Mouse (Mus musculus) intestine, embryonic 16.5 days (tissue): ENCODE measurements around the gene Susd6. TPM values are rescaled to one million over a fixed set of nuclear protein-coding genes. Genes with fewer than 3 reads are reported as not detected.

Experiments
- ATAC-seq: fragments of 200-750 bp; cut with Nextera tagmentation; 2 replicates; pipeline ENCODE4 v1.8.0; 2017; ENCODE audit warnings: moderate TSS enrichment, moderate library complexity
- H3K27ac ChIP-seq: fragments of 300-500 bp; sonication (generic); 2 replicates; pipeline ENCODE4 v1.5.1; 2014; ENCODE audit warnings: mild to moderate bottlenecking, low read length
- H3K27me3 ChIP-seq: fragments of 300-500 bp; sonication (generic); replicated peaks from 2 replicates; pipeline ENCODE4 v1.6.1; 2014; ENCODE audit warnings: low read length, control low read depth, mixed read lengths; ENCODE audit not compliant: control insufficient read depth, insufficient read depth
- H3K36me3 ChIP-seq: fragments of 300-500 bp; sonication (generic); 2 replicates; pipeline ENCODE4 v1.6.1; 2014; ENCODE audit warnings: low read length, control low read depth; ENCODE audit not compliant: control insufficient read depth, insufficient read depth
- H3K4me1 ChIP-seq: fragments of 300-500 bp; sonication (generic); 2 replicates; pipeline ENCODE4 v1.6.1; 2014; ENCODE audit warnings: low read length, control low read depth, mixed read lengths; ENCODE audit not compliant: control insufficient read depth, insufficient read depth
- H3K4me2 ChIP-seq: fragments of 300-500 bp; sonication (generic); 2 replicates; pipeline ENCODE4 v1.6.1; 2014; ENCODE audit warnings: low read depth, low read length, control low read depth
- H3K4me3 ChIP-seq: fragments of 300-500 bp; sonication (generic); 2 replicates; pipeline ENCODE4 v1.5.1; 2014; ENCODE audit warnings: mild to moderate bottlenecking, low read length
- H3K9ac ChIP-seq: fragments of 300-500 bp; sonication (generic); 2 replicates; pipeline ENCODE4 v1.6.1; 2014; ENCODE audit warnings: low read depth, low read length
- H3K9me3 ChIP-seq: fragments of 300-500 bp; sonication (generic); 2 replicates; pipeline ENCODE4 v1.6.1; 2016; ENCODE audit warnings: low read length, control low read depth; ENCODE audit not compliant: control insufficient read depth
- WGBS: fragments of 180-500 bp; shearing (Covaris S2); extraction: QIAGEN DNeasy Blood & Tissue Kit; methylation state at CpG from one replicate; pipeline ENCODE4 v1.1.7; 2014; 5-methylcytosine and 5-hydroxymethylcytosine counted together
- polyA plus RNA-seq: library from polyadenylated mRNA; unstranded; fragments of >200 nt; fragmentation: Nextera tagmentation; extraction: Ambion mirVana; gene quantifications from 2 replicates; pipeline ENCODE4 v1.2.1, GENCODE M21; 2015

The Susd6 gene
- polyA plus RNA-seq, 1 experiment from 2014 or later: 16.4 TPM

GRCm38 (mm10) chr12:80883278-80883677 is 93.0 kb downstream of the Susd6 start:
- Histone ChIP-seq H3K36me3 (no peaks in the 10 kb centered on the region), H3K4me3 (no peak overlapping the region), H3K27ac (no peak overlapping the region), H3K9ac (no peak overlapping the region), H3K4me2 (no peak overlapping the region), H3K27me3 (no peaks in the 10 kb centered on the region), H3K9me3 (no peaks in the 10 kb centered on the region), H3K4me1 (peaks cover 17% of the 10 kb centered on the region)
- WGBS: 91% methylated on average over 3 of the region's 3 CpGs
- ATAC-seq: no peak

- ATAC-seq: no peak
Measured at GRCm38 (mm10) chr12:80883881-80884280, 93.6 kb downstream of the Susd6 start.

GRCm38 (mm10) chr12:80885301-80886288 is 95.3 kb downstream of the Susd6 start:
- Histone ChIP-seq H3K4me1 (peaks cover 14% of the 10 kb centered on the region; the same call in 1 of the 2 replicates), H3K36me3 (no peaks in the 10 kb centered on the region), H3K27me3 (no peaks in the 10 kb centered on the region), H3K9ac (no peak overlapping the region), H3K4me3 (no peak overlapping the region), H3K4me2 (peak overlapping the region; percentile 8; the same call in 1 of the 2 replicates), H3K9me3 (no peaks in the 10 kb centered on the region), H3K27ac (peak overlapping the region; percentile 11; the same call in 1 of the 2 replicates)
- WGBS: 30% methylated on average over 15 of the region's 15 CpGs
- peak; percentile 65 for ATAC-seq

More at GRCm38 (mm10) chr12:80883881-80884280, 93.6 kb downstream of the Susd6 start:
- Histone ChIP-seq H3K4me1 (peaks cover 15% of the 10 kb centered on the region), H3K4me3 (no peak overlapping the region), H3K9me3 (no peaks in the 10 kb centered on the region), H3K4me2 (no peak overlapping the region), H3K36me3 (no peaks in the 10 kb centered on the region), H3K27ac (no peak overlapping the region), H3K27me3 (no peaks in the 10 kb centered on the region), H3K9ac (no peak overlapping the region)
- 57% methylated on average over 5 of the region's 5 CpGs for WGBS

- no peak overlapping the region for H3K4me3 ChIP-seq
- no peak overlapping the region for H3K9ac ChIP-seq
- H3K27ac ChIP-seq: no peak overlapping the region
- H3K4me2 ChIP-seq: no peak overlapping the region
- H3K9me3 ChIP-seq: no peaks in the 10 kb centered on the region
- no peak for ATAC-seq
- H3K4me1 ChIP-seq: peaks cover 14% of the 10 kb centered on the region; the same call in 1 of the 2 replicates
- no peaks in the 10 kb centered on the region for H3K27me3 ChIP-seq
- WGBS: 37% methylated on average over 2 of the region's 2 CpGs
- no peaks in the 10 kb centered on the region for H3K36me3 ChIP-seq
Measured at GRCm38 (mm10) chr12:80887036-80887435, 96.7 kb downstream of the Susd6 start.

- Histone ChIP-seq H3K27ac (no peak overlapping the region), H3K4me1 (peaks cover 14% of the 10 kb centered on the region; the same call in 1 of the 2 replicates), H3K9ac (no peak overlapping the region), H3K27me3 (no peaks in the 10 kb centered on the region), H3K9me3 (no peaks in the 10 kb centered on the region), H3K36me3 (no peaks in the 10 kb centered on the region), H3K4me3 (no peak overlapping the region), H3K4me2 (no peak overlapping the region)
- no peak for ATAC-seq
- WGBS: 93% methylated on average over 3 of the region's 3 CpGs
Measured at GRCm38 (mm10) chr12:80889331-80889730, 99.0 kb downstream of the Susd6 start.

GRCm38 (mm10) chr12:80891074-80891473 is 100.8 kb downstream of the Susd6 start:
- Histone ChIP-seq H3K36me3 (no peaks in the 10 kb centered on the region), H3K9me3 (no peaks in the 10 kb centered on the region), H3K9ac (no peak overlapping the region), H3K27me3 (no peaks in the 10 kb centered on the region), H3K4me1 (peaks cover 10% of the 10 kb centered on the region; the same call in 1 of the 2 replicates), H3K4me2 (no peak overlapping the region), H3K27ac (no peak overlapping the region), H3K4me3 (no peak overlapping the region)
- peak; percentile 70 for ATAC-seq
- whole genome bisulfite sequencing: 58% methylated on average over 2 of the region's 2 CpGs

GRCm38 (mm10) chr12:80893720-80894494 is 103.6 kb downstream of the Susd6 start:
- peak; percentile 31; the same call in 1 of the 2 replicates for ATAC-seq
- Histone ChIP-seq H3K4me1 (peaks cover 3% of the 10 kb centered on the region; the same call in 1 of the 2 replicates), H3K27ac (no peak overlapping the region), H3K4me3 (no peak overlapping the region), H3K4me2 (no peak overlapping the region), H3K27me3 (no peaks in the 10 kb centered on the region), H3K36me3 (no peaks in the 10 kb centered on the region), H3K9me3 (no peaks in the 10 kb centered on the region), H3K9ac (no peak overlapping the region)
- WGBS: 80% methylated on average over 18 of the region's 18 CpGs

GRCm38 (mm10) chr12:80894973-80895570 is 104.8 kb downstream of the Susd6 start:
- H3K36me3 ChIP-seq: no peaks in the 10 kb centered on the region
- no peak overlapping the region for H3K9ac ChIP-seq
- peaks cover 3% of the 10 kb centered on the region; the same call in 1 of the 2 replicates for H3K4me1 ChIP-seq
- 17% methylated on average over 19 of the region's 19 CpGs for WGBS
- H3K27me3 ChIP-seq: no peaks in the 10 kb centered on the region
- no peak overlapping the region for H3K27ac ChIP-seq
- H3K9me3 ChIP-seq: no peaks in the 10 kb centered on the region
- H3K4me3 ChIP-seq: 0 out of 2 replicates have a peak overlapping the region, but pooled peaks have one; percentile 8
- peak; percentile 73; the same call in 1 of the 2 replicates for ATAC-seq
- 0 out of 2 replicates have a peak overlapping the region, but pooled peaks have one; percentile 28 for H3K4me2 ChIP-seq
